8 mouse cellular contexts compared by ENCODE assay signal in genomic region chr11:94601321-94602281, GRCm38 (mm10). TPM values are rescaled to one million over a fixed set of nuclear protein-coding genes. Genes with fewer than 3 reads are reported as not detected.
DNase-seq lines count a peak whose midpoint lies in the region; ATAC-seq and TF ChIP-seq lines count a peak whose summit lies in the region.

Acsf2 (minus strand) TSS chr11:94601871.

- under 1% methylated on average over 52 of the region's 52 CpGs for WGBS in hindbrain, postnatal 0 days

- H3K9me3 ChIP-seq in hindbrain, postnatal 0 days (ENCODE audit: low read length) = no peaks in the 10 kb centered on the region

- peak; percentile 50 for DNase-seq in MN1 (ENCODE audit: low spot score)
- peak; percentile 63 to 77 for DNase-seq in cerebellum, postnatal 10 days
- DNase-seq in gastrocnemius, postnatal 10 days = peak; percentile 81
- DNase-seq in hindbrain, postnatal 0 days (ENCODE audit: low spot score) = peak; percentile 62
- peak; percentile 17 for DNase-seq in left cerebral cortex, adult 11 months (ENCODE audit: low spot score)
- DNase-seq in lung, postnatal 36 days = peak; percentile 90
- peak; percentile 87 for DNase-seq in retina, postnatal 1 day
- peak; percentile 64 for DNase-seq in urinary bladder, adult 2 months (ENCODE audit: low spot score)

- H3K4me1 ChIP-seq in hindbrain, postnatal 0 days (ENCODE audit: insufficient read depth, low read length) = no peaks in the 10 kb centered on the region

- peak; percentile 87 for ATAC-seq in hindbrain, postnatal 0 days

- peak within 1 kb of the TSS; percentile 76 for H3K4me2 ChIP-seq in hindbrain, postnatal 0 days (ENCODE audit: low read depth, low read length)

- H3K4me3 ChIP-seq in hindbrain, postnatal 0 days (ENCODE audit: low read length) = peak within 1 kb of the TSS; percentile 39

- H3K9ac ChIP-seq in hindbrain, postnatal 0 days (replicated peaks; ENCODE audit: low read length) = peak within 1 kb of the TSS; percentile 35; the same call in 1 of the 2 replicates

- H3K36me3 ChIP-seq in hindbrain, postnatal 0 days (ENCODE audit: insufficient read depth, low read length) = no peaks in the 10 kb centered on the region

- no peak for TF ChIP-seq CTCF in hindbrain, postnatal 0 days (IDR thresholded peaks at IDR 0.05; ENCODE audit: low read depth)

- no peaks in the 10 kb centered on the region for H3K27me3 ChIP-seq in hindbrain, postnatal 0 days (ENCODE audit: insufficient read depth, low read length)

- peak within 1 kb of the TSS; percentile 60; the same call in 1 of the 2 replicates for H3K27ac ChIP-seq in hindbrain, postnatal 0 days

RNA-seq across cellular contexts. Expression of gene Acsf2, which starts in this region (rescaled TPM):
- total RNA-seq in gastrocnemius, postnatal 10 days (2021) = 10 to 100 TPM in 1 of 2 experiments, 1 to 10 TPM in 1; 8.1 to 10.0 TPM
- total RNA-seq in hindbrain, postnatal 0 days (2014; rRNA removed) = 4.8 and 6.8 TPM in 2 replicates
- polyA plus RNA-seq in hindbrain, postnatal 0 days (2015; fragmentation: Nextera tagmentation; extraction: Ambion mirVana) = 2.6 and 2.8 TPM in 2 replicates
- polyA plus RNA-seq in urinary bladder, adult 2 months (2012; rRNA removed) = 29.6 and 31.8 TPM in 2 replicates

Comparison
In these comparisons a context has a peak if more than half of its experiments do, and no peak if none do; other contexts are left out.
1. Peak in every context shown above with its lines: DNase-seq, ATAC-seq, H3K4me3 ChIP-seq and H3K27ac ChIP-seq.
2. DNase-seq: peak in every context shown above with its lines; median percentile 90 in lung, postnatal 36 days; 87 in retina, postnatal 1 day; 81 in gastrocnemius, postnatal 10 days; 70 in cerebellum, postnatal 10 days; 64 in urinary bladder, adult 2 months; 62 in hindbrain, postnatal 0 days; 50 in MN1; 17 in left cerebral cortex, adult 11 months.